Mouse (Mus musculus): ENCODE results near the gene Rnf130.

- TF ChIP-seq CTCF (conservative IDR thresholded peaks at IDR 0.05; ENCODE audit: low read length) (no peak), NANOG (IDR thresholded peaks at IDR 0.05; ENCODE audit: borderline replicate concordance, low read length) (no peak)
These were observed 32.6 kb downstream of the Rnf130 start for GRCm38 (mm10) chr11:50057713-50058112.
